Comparison of ENCODE assay signal across 8 mouse cellular contexts in the genomic region with DNA sequence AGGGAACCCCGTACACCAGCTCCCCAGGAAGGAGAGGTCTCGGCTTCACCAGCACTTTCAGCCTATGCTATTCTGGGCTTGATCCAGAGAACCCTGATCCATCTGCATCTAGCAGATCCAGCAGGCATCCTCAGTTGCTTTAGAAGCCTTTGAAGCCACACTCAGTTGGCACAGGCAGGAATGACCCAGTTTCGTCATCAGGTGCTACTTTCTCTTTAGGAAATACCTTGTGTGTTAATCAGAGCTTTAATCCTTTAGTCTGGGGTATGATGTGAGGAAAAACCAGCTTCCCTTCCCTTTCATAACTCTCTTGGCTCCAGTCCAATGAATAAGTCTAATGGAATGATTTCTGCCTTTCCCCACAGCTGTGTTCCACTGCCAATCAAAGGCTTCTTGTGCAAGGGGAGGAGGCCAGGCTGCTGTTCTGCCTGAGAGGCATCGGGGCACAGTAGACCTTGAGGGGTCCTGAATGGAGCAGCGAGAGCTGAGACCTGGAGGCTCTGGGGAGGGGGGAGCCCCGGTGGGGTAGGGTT.
DNase-seq lines count a peak whose midpoint lies in the region; ATAC-seq lines count a peak whose summit lies in the region.

No protein-coding gene starts in this region.

- no peaks in the 10 kb centered on the region for H3K9me3 ChIP-seq in forebrain, embryonic 14.5 days (replicated peaks; ENCODE audit: control insufficient read depth, low read length)
- H3K9me3 ChIP-seq in hindbrain, embryonic 16.5 days (ENCODE audit: control insufficient read depth, low read length) = no peaks in the 10 kb centered on the region

- no peak overlapping the region for H3K4me3 ChIP-seq in forebrain, embryonic 14.5 days (ENCODE audit: low read depth, low read length)
- no peak overlapping the region for H3K4me3 ChIP-seq in hindbrain, embryonic 16.5 days (ENCODE audit: low read length)

- peak; percentile 5 for DNase-seq in cerebellum, adult 11-12 months
- DNase-seq in cerebellum, postnatal 4 days (ENCODE audit: low spot score in 2 of 2) = no peak
- DNase-seq in MN1 (ENCODE audit: low spot score) = peak; percentile 34
- peak; percentile 87 for DNase-seq in forebrain, embryonic 14.5 days (ENCODE audit: low spot score)
- DNase-seq in lung, postnatal 14 days = peak; percentile 24
- DNase-seq in thymus, postnatal 0 days (ENCODE audit: low spot score) = no peak
- DNase-seq in ovary, postnatal 10 days (ENCODE audit: low spot score) = no peak

- ATAC-seq in forebrain, embryonic 14.5 days = peak; percentile 92
- peak; percentile 50 for ATAC-seq in hindbrain, embryonic 16.5 days

- H3K4me2 ChIP-seq in forebrain, embryonic 14.5 days (ENCODE audit: low read length) = peak overlapping the region; percentile 30
- H3K4me2 ChIP-seq in hindbrain, embryonic 16.5 days (ENCODE audit: low read length) = 0 out of 2 replicates have a peak overlapping the region, but pooled peaks have one; percentile 25

- H3K27me3 ChIP-seq in forebrain, embryonic 14.5 days (replicated peaks; ENCODE audit: control insufficient read depth, insufficient read depth, low read length) = 0 out of 2 replicates have a peak, but pooled peaks cover 4% of the 10 kb centered on the region
- no peaks in the 10 kb centered on the region for H3K27me3 ChIP-seq in hindbrain, embryonic 16.5 days (replicated peaks; ENCODE audit: control insufficient read depth, insufficient read depth, low read length)

- WGBS in forebrain, embryonic 14.5 days = 24% methylated on average over 6 of the region's 6 CpGs
- 22% methylated on average over 6 of the region's 6 CpGs for WGBS in hindbrain, embryonic 16.5 days

- peak overlapping the region; percentile 46; the same call in 1 of the 2 replicates for H3K27ac ChIP-seq in forebrain, embryonic 14.5 days (ENCODE audit: low read depth, low read length)
- H3K27ac ChIP-seq in hindbrain, embryonic 16.5 days (ENCODE audit: low read depth, low read length) = no peak overlapping the region

- H3K9ac ChIP-seq in forebrain, embryonic 14.5 days (ENCODE audit: low read length) = no peak overlapping the region
- H3K9ac ChIP-seq in hindbrain, embryonic 16.5 days (ENCODE audit: low read depth, low read length) = no peak overlapping the region

- H3K36me3 ChIP-seq in forebrain, embryonic 14.5 days (ENCODE audit: control insufficient read depth, insufficient read depth, low read length) = no peaks in the 10 kb centered on the region
- no peaks in the 10 kb centered on the region for H3K36me3 ChIP-seq in hindbrain, embryonic 16.5 days (ENCODE audit: control insufficient read depth, insufficient read depth, low read length)

- H3K4me1 ChIP-seq in forebrain, embryonic 14.5 days (ENCODE audit: control insufficient read depth, insufficient read depth, low read length) = peaks cover 21% of the 10 kb centered on the region
- H3K4me1 ChIP-seq in hindbrain, embryonic 16.5 days (ENCODE audit: control insufficient read depth, insufficient read depth, low read depth, low read length) = peaks cover 8% of the 10 kb centered on the region

Comparison
In these comparisons a context has a peak if more than half of its experiments do, and no peak if none do; other contexts are left out.
1. DNase-seq: peak in cerebellum, adult 11-12 months (single experiment), MN1 (single experiment), forebrain, embryonic 14.5 days (single experiment) and lung, postnatal 14 days (single experiment); none in cerebellum, postnatal 4 days (0 of 2), thymus, postnatal 0 days (single experiment) and ovary, postnatal 10 days (single experiment).